Mouse (Mus musculus): Measurements from ENCODE around the gene Prune1.

The Prune1 gene

GRCm38 (mm10) chr3:95275161-95275560 lies 6.7 kb downstream of the Prune1 start:
- no peak for DNase-seq

- no peak for DNase-seq
Measured at GRCm38 (mm10) chr3:95274453-95274852, 7.4 kb downstream of the Prune1 start.

- no peak for DNase-seq
Measured at GRCm38 (mm10) chr3:95273471-95273870, 8.4 kb downstream of the Prune1 start.

- DNase-seq, result no peak
Measured at GRCm38 (mm10) chr3:95270766-95271364, 11.0 kb downstream of the Prune1 start.

- DNase-seq, result no peak
Measured at GRCm38 (mm10) chr3:95269789-95270188, 12.1 kb downstream of the Prune1 start.

- DNase-seq, result no peak
Measured at GRCm38 (mm10) chr3:95267855-95268254, 14.0 kb downstream of the Prune1 start.

GRCm38 (mm10) chr3:95266052-95266451 lies 15.8 kb downstream of the Prune1 start:
- no peak for DNase-seq

GRCm38 (mm10) chr3:95264724-95265123 lies 17.2 kb downstream of the Prune1 start:
- DNase-seq, result no peak

- peak; percentile 80 for DNase-seq
Measured at GRCm38 (mm10) chr3:95263089-95263739, 18.7 kb downstream of the Prune1 start.

- no peak for DNase-seq
Measured at GRCm38 (mm10) chr3:95261975-95262374, 19.9 kb downstream of the Prune1 start.

GRCm38 (mm10) chr3:95256931-95257330 lies 24.9 kb downstream of the Prune1 start:
- DNase-seq, result no peak

- DNase-seq, result no peak
Measured at GRCm38 (mm10) chr3:95250783-95251424, 31.0 kb downstream of the Prune1 start, which contains the start of gene Bnipl. TSS of gene Bnipl (minus strand) at chr3:95251193.

GRCm38 (mm10) chr3:95250361-95250760 lies 31.5 kb downstream of the Prune1 start:
- DNase-seq, result no peak

GRCm38 (mm10) chr3:95247660-95248336 lies 34.1 kb downstream of the Prune1 start:
- DNase-seq, result no peak

GRCm38 (mm10) chr3:95246465-95247231 lies 35.2 kb downstream of the Prune1 start:
- DNase-seq, result no peak

GRCm38 (mm10) chr3:95243086-95243485 lies 38.8 kb downstream of the Prune1 start:
- no peak for DNase-seq

GRCm38 (mm10) chr3:95241498-95241897 lies 40.4 kb downstream of the Prune1 start, which contains the start of gene Gm128:
TSS of gene Gm128 (minus strand) at chr3:95241598.
- no peak for DNase-seq

- no peak for DNase-seq
Measured at GRCm38 (mm10) chr3:95240900-95241299, 41.0 kb downstream of the Prune1 start.

GRCm38 (mm10) chr3:95239971-95240370 lies 41.9 kb downstream of the Prune1 start:
- no peak for DNase-seq

- DNase-seq, result no peak
Measured at GRCm38 (mm10) chr3:95239022-95239421, 42.9 kb downstream of the Prune1 start.

GRCm38 (mm10) chr3:95237541-95238099 lies 44.3 kb downstream of the Prune1 start:
- no peak for DNase-seq
